Mouse (Mus musculus): Measurements from ENCODE around the gene Adgrg3. TPM values are rescaled to one million over a fixed set of nuclear protein-coding genes. Genes with fewer than 3 reads are reported as not detected.
A peak's percentile ranks its signal among the peaks of the same experiment; 100 is the strongest.

Adgrg3 gene
- polyA plus RNA-seq, 1 experiment, result not detected

GRCm38 (mm10) chr8:94990598-94991453, 26.7 kb upstream of the Adgrg3 start:
- TF ChIP-seq CTCF (IDR thresholded peaks at IDR 0.05; ENCODE audit: insufficient read depth, low read depth, low read length), result no peak
- TF ChIP-seq POLR2A (IDR thresholded peaks at IDR 0.05; ENCODE audit: insufficient read depth, low read depth, low read length), result no peak
- WGBS, result 58% methylated on average over 11 of the region's 11 CpGs
- Histone ChIP-seq H3K27ac (ENCODE audit: insufficient read depth, low read depth, low read length) (peak overlapping the region; percentile 22; the same call in 1 of the 2 replicates), H3K4me1 (ENCODE audit: control insufficient read depth, insufficient read depth, low read length) (peaks cover 80% of the 10 kb centered on the region), H3K4me3 (ENCODE audit: insufficient read depth, low read depth, low read length) (no peak overlapping the region)

- Histone ChIP-seq H3K27ac (ENCODE audit: insufficient read depth, low read depth, low read length) (peak overlapping the region; percentile 22; the same call in 1 of the 2 replicates), H3K4me3 (ENCODE audit: insufficient read depth, low read depth, low read length) (no peak overlapping the region), H3K4me1 (ENCODE audit: control insufficient read depth, insufficient read depth, low read length) (peaks cover 78% of the 10 kb centered on the region)
- WGBS, result 72% methylated on average over 9 of the region's 9 CpGs
- TF ChIP-seq CTCF (IDR thresholded peaks at IDR 0.05; ENCODE audit: insufficient read depth, low read depth, low read length), result no peak
- TF ChIP-seq POLR2A (IDR thresholded peaks at IDR 0.05; ENCODE audit: insufficient read depth, low read depth, low read length), result no peak
Observed at GRCm38 (mm10) chr8:94991454-94991994, 26.0 kb upstream of the Adgrg3 start.

GRCm38 (mm10) chr8:94992010-94992409, 25.5 kb upstream of the Adgrg3 start:
- TF ChIP-seq CTCF (IDR thresholded peaks at IDR 0.05; ENCODE audit: insufficient read depth, low read depth, low read length) (no peak), POLR2A (IDR thresholded peaks at IDR 0.05; ENCODE audit: insufficient read depth, low read depth, low read length) (no peak)
- WGBS, result 69% methylated on average over 4 of the region's 4 CpGs
- H3K27ac ChIP-seq (ENCODE audit: insufficient read depth, low read depth, low read length), result peak overlapping the region; percentile 22
- H3K4me1 ChIP-seq (ENCODE audit: control insufficient read depth, insufficient read depth, low read length), result peaks cover 78% of the 10 kb centered on the region
- no peak overlapping the region for H3K4me3 ChIP-seq (ENCODE audit: insufficient read depth, low read depth, low read length)

- no peak for TF ChIP-seq POLR2A (IDR thresholded peaks at IDR 0.05; ENCODE audit: insufficient read depth, low read depth, low read length)
- no peak for TF ChIP-seq CTCF (IDR thresholded peaks at IDR 0.05; ENCODE audit: insufficient read depth, low read depth, low read length)
- H3K4me1 ChIP-seq (ENCODE audit: control insufficient read depth, insufficient read depth, low read length), result peaks cover 78% of the 10 kb centered on the region
- peak overlapping the region; percentile 88 for H3K27ac ChIP-seq (ENCODE audit: insufficient read depth, low read depth, low read length)
- 47% methylated on average over 5 of the region's 5 CpGs for WGBS
- H3K4me3 ChIP-seq (ENCODE audit: insufficient read depth, low read depth, low read length), result no peak overlapping the region
Observed at GRCm38 (mm10) chr8:94992534-94992933, 25.0 kb upstream of the Adgrg3 start.

- 39% methylated on average over 9 of the region's 9 CpGs for WGBS
- peak overlapping the region; percentile 88 for H3K27ac ChIP-seq (ENCODE audit: insufficient read depth, low read depth, low read length)
- no peak overlapping the region for H3K4me3 ChIP-seq (ENCODE audit: insufficient read depth, low read depth, low read length)
- H3K4me1 ChIP-seq (ENCODE audit: control insufficient read depth, insufficient read depth, low read length), result peaks cover 82% of the 10 kb centered on the region
- TF ChIP-seq POLR2A (IDR thresholded peaks at IDR 0.05; ENCODE audit: insufficient read depth, low read depth, low read length) (no peak), CTCF (IDR thresholded peaks at IDR 0.05; ENCODE audit: insufficient read depth, low read depth, low read length) (no peak)
Observed at GRCm38 (mm10) chr8:94992996-94993724, 24.3 kb upstream of the Adgrg3 start.

- no peak for TF ChIP-seq CTCF (IDR thresholded peaks at IDR 0.05; ENCODE audit: insufficient read depth, low read depth, low read length)
- TF ChIP-seq POLR2A (IDR thresholded peaks at IDR 0.05; ENCODE audit: insufficient read depth, low read depth, low read length), result no peak
- peaks cover 84% of the 10 kb centered on the region for H3K4me1 ChIP-seq (ENCODE audit: control insufficient read depth, insufficient read depth, low read length)
- H3K27ac ChIP-seq (ENCODE audit: insufficient read depth, low read depth, low read length), result peak overlapping the region; percentile 88
- peak overlapping the region; percentile 39 for H3K4me3 ChIP-seq (ENCODE audit: insufficient read depth, low read depth, low read length)
- 4% methylated on average over 14 of the region's 14 CpGs for WGBS
Observed at GRCm38 (mm10) chr8:94994006-94994405, 23.5 kb upstream of the Adgrg3 start.

- Histone ChIP-seq H3K27ac (ENCODE audit: insufficient read depth, low read depth, low read length) (peak overlapping the region; percentile 88), H3K4me3 (ENCODE audit: insufficient read depth, low read depth, low read length) (peak overlapping the region; percentile 39), H3K4me1 (ENCODE audit: control insufficient read depth, insufficient read depth, low read length) (peaks cover 86% of the 10 kb centered on the region)
- TF ChIP-seq CTCF (IDR thresholded peaks at IDR 0.05; ENCODE audit: insufficient read depth, low read depth, low read length) (no peak), POLR2A (IDR thresholded peaks at IDR 0.05; ENCODE audit: insufficient read depth, low read depth, low read length) (no peak)
- 17% methylated on average over 1 of the region's 1 CpGs for WGBS
Observed at GRCm38 (mm10) chr8:94994510-94994909, 23.0 kb upstream of the Adgrg3 start.

GRCm38 (mm10) chr8:94995336-94995893, 22.1 kb upstream of the Adgrg3 start:
- Histone ChIP-seq H3K4me3 (ENCODE audit: insufficient read depth, low read depth, low read length) (peak overlapping the region; percentile 48), H3K4me1 (ENCODE audit: control insufficient read depth, insufficient read depth, low read length) (peaks cover 87% of the 10 kb centered on the region), H3K27ac (ENCODE audit: insufficient read depth, low read depth, low read length) (peak overlapping the region; percentile 88)
- TF ChIP-seq POLR2A (IDR thresholded peaks at IDR 0.05; ENCODE audit: insufficient read depth, low read depth, low read length) (no peak), CTCF (IDR thresholded peaks at IDR 0.05; ENCODE audit: insufficient read depth, low read depth, low read length) (no peak)
- WGBS, result 35% methylated on average over 5 of the region's 5 CpGs

All from olfactory bulb, adult 2 months (tissue).